Mouse (Mus musculus) gastrocnemius, adult 2 months (tissue): ENCODE data around the gene Mgst3. TPM values are rescaled to one million over a fixed set of nuclear protein-coding genes. Genes with fewer than 3 reads are reported as not detected.
A peak's percentile ranks its signal among the peaks of the same experiment; 100 is the strongest.
"Not testable (repeated sequence)": the region's sequence is repeated elsewhere in the genome, so short reads cannot be mapped to it uniquely, and the experiment has no call there.

Source experiments
- DNase-seq: peaks from one replicate; pipeline ENCODE4 v3.0.0; 2022
- H3K27ac ChIP-seq: fragments of 200-600 bp; 2 replicates; pipeline ENCODE4 v1.8.1; 2022; ENCODE audit warnings: mild to moderate bottlenecking
- H3K4me3 ChIP-seq: fragments of 200-600 bp; 2 replicates; pipeline ENCODE4 v1.8.1; 2022; ENCODE audit warnings: mild to moderate bottlenecking, moderate library complexity
- CTCF ChIP-seq: fragments of 200-600 bp; IDR thresholded peaks from 2 replicates; pipeline ENCODE4 v1.8.1; 2022; ENCODE audit warnings: antibody characterized with exemption, mild to moderate bottlenecking, moderate library complexity
- intact Hi-C: fragments of 180-260 bp; cut with DNase I; formaldehyde crosslinking; loops from one replicate; pipeline ENCODE4 v1.15.1; 2025
- total RNA-seq, 2 experiments: library from RNA; stranded (reverse); gene quantifications; 2 replicates each; pipeline ENCODE4 v1.2.3; 2021

The Mgst3 gene
- total RNA-seq, 2 experiments from 2014 or later: 147 to 151 TPM

DNA sequence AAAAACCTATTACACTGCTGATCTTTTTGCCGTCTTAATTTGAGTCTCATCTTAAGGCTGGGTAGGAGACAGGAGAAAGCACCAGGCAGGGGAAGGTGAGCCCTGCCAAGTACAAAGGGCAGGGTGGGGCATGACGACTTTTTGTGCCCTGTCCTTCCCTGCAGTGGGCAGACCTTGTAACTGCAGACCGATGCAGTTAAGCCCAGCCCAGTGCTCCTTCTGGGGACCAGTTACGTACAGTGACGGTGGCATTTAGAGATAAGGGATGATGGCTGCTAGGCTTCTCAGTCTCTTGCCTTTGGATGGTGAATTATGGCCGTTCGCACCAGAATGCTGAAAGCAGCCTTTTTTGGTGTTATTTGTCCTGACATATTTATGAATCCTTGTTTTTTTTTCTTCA is 25.1 kb downstream of the Mgst3 start:
- TF ChIP-seq CTCF: no peak
- no peak for DNase-seq
- intact Hi-C loops: no loop called here
- H3K4me3 ChIP-seq: no peak overlapping the region
- no peak overlapping the region for H3K27ac ChIP-seq

DNA sequence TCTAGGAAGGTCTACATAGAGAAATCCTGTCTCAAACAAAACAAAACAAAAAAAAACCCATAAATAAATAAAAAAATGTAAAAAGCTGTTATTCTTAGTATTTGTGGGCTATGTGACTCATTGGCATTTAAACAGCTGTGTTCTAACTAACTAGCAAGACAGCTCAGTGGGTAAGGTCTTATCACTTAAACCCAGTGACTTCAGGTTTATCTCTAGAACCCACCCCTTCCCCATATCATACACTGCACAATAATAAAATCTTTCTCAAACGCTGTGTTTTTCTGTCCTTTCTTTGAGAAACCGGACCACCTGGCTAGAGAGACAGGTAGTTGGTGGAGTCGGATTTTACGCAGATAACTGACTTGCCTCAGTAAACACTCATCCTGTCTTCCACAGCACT is 25.6 kb downstream of the Mgst3 start:
- Histone ChIP-seq H3K4me3 (no peak overlapping the region), H3K27ac (no peak overlapping the region)
- intact Hi-C loops: no loop called here
- no peak for DNase-seq
- TF ChIP-seq CTCF: no peak

DNA sequence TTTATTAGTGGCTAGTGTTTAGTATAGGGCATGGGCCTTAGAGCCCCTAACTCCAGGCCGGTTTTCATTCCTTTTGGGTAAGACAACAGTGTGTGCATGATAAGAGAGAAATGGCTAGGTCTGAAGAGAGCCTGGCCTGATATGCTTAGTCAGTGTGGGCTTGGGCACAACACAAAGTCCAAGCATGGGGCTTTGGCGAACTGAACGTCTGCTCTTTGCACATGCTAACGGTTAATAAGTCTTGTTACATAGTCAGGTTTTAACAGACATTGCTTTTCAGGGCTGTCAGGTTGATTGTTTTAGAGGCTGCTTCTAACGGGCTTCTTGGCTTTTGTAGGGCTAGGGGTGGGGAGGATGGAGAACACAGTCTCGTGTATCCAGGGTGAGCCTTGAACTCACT is 27.0 kb downstream of the Mgst3 start:
- Histone ChIP-seq H3K27ac (no peak overlapping the region; the same call in 1 of the 2 replicates), H3K4me3 (no peak overlapping the region)
- intact Hi-C loops: no loop called here
- no peak for TF ChIP-seq CTCF
- DNase-seq: no peak

DNA sequence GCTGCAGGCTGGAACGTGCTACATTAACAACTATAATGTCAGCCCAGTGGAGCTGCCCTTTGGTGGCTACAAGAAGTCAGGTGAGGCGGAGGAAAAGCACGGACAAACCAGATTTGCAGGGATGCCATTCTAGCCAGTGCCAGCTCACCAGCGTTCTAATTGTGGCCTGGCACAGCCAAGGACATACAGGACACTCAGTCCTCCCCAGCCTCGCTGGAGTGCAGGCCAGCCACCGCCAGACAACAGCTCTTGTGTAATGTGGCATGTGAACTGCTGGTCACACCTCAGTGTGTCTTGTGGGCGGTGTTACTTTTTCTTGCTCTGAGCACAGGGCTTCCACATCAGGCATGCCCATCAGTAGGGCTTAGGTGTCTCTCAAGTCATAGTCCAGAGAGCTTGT is 27.8 kb downstream of the Mgst3 start:
- intact Hi-C loops: no loop called here

DNA sequence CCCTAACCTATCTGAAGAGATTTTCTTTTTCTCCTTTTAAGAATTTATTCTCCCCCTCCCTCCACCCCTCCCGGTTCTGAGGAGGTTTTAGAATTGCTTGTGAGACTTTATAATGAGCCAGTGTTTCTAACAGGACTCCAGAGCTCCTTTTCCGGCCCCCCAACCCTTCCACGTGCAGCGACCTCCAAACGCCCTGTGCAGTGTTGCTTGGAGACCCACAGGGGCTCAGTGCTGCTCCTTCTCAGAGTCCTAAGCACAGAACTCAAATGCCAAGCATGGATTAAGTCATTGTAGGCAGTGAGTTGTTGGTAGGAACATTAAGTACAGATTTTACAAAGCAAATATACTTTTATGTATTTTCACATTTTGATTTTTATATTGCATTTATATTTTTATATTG is 30.3 kb downstream of the Mgst3 start:
- Histone ChIP-seq H3K4me3 (no peak overlapping the region), H3K27ac (no peak overlapping the region)
- DNase-seq: no peak
- no peak for TF ChIP-seq CTCF
- intact Hi-C loops: no loop called here

More for the DNA sequence above, 27.8 kb downstream of the Mgst3 start:
- H3K27ac ChIP-seq: peak overlapping the region; percentile 53
- no peak overlapping the region for H3K4me3 ChIP-seq
- DNase-seq: peak; percentile 66
- TF ChIP-seq CTCF: no peak

DNA sequence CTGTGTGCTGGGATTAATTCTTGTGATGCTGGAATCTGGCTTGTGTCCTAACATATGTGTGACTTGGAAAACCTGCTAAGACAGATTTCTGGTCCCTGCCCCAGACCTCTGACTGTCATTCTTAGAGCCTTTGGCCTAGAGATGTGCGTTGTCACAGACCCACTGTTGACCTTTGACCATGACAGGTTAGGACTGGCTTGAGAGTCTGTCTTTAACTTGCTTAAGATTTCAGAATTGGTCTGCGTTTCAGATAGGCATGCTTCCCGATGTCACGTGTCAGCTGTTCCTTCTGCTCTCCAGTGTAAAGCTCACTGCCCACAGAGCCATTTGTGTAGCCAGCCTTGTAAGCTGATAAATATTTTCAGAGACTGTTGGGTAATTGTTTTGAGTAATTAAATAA is 30.8 kb downstream of the Mgst3 start:
- intact Hi-C loops: no loop called here
- no peak for TF ChIP-seq CTCF
- DNase-seq: no peak
- no peak overlapping the region for H3K4me3 ChIP-seq
- H3K27ac ChIP-seq: no peak overlapping the region

DNA sequence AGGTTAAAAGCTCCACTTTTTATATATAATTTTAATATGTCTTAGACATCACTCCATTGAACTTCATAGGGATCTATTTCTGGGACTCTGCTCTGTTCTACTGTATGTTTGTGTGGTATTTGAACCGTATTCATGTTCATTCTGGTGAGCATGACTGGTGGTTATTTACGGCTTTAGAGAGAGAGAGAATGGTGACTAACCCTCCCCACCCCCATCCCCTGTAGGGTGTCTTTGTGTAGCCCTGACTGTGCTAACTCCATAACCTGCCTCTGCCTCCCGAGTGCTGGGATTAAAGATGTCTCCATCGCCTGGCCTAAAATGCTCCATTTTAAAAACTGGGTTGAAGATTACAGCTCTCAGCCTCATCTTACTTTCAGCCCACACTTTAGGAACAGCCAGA is 33.4 kb downstream of the Mgst3 start:
- no peak for TF ChIP-seq CTCF
- Histone ChIP-seq H3K4me3 (no peak overlapping the region), H3K27ac (no peak overlapping the region)
- DNase-seq: no peak
- intact Hi-C loops: no loop called here

DNA sequence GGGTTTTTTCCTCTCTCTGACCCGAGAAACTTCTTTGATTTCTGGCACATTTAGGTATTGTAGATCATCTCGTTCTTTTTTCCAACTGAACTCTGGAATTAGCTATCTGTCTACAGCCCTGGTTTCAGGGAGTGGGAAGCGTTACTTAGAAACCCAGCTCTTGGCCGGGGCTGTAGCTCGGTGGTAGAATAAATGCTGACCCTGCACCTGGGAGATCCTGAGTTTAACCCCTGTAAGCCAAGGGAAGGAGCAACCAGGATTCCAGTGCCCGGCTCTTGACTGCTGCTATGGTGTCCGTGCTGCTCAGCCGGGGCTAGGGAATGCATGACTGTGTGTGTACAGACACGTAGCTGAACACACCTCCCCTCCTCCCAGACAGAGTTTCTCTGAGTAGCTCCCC is 34.9 kb downstream of the Mgst3 start:
- no peak overlapping the region for H3K4me3 ChIP-seq
- H3K27ac ChIP-seq: no peak overlapping the region
- intact Hi-C loops: no loop called here
- no peak for TF ChIP-seq CTCF
- no peak for DNase-seq

DNA sequence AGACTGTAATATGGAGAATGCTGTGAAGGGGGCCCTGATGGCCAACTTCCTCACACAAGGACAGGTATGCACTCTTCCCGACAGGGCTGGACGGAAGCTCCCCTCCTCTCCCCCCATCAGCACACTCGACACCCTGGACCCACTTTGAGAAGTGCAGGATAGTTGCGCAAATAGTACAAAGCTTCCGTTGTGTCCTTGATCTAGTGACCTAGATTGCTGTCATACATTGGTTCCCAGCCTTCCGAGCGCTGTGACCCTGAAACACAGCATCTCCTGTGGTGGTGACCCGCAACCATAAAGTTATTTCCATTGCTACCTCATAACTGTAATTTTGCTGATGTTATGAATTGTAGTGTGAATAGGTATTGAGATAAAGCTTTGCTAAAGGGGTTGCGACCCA is 36.3 kb downstream of the Mgst3 start:
- H3K4me3 ChIP-seq: no peak overlapping the region
- no peak for DNase-seq
- H3K27ac ChIP-seq: no peak overlapping the region
- intact Hi-C loops: no loop called here
- TF ChIP-seq CTCF: no peak

DNA sequence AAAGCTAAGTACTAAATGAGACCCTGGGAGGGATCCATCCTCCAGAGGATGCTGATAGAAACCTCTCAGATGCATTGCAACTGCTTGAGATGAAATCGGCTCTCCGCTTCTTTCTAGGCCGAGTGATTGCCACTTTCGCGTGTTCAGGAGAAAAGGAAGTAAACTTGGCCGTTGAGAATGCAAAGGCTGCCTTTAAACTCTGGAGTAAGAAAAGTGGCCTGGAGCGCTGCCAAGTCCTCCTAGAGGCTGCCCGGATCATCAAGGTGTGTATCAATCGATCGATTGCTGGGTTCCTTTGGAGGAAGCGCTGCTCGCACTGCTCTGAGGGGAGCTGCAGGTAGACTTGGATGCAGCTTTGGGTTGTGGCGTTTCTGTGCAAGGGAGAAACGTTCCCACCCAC is 41.2 kb downstream of the Mgst3 start:
- intact Hi-C loops: no loop called here
- no peak for DNase-seq
- Histone ChIP-seq H3K27ac (no peak overlapping the region), H3K4me3 (no peak overlapping the region)
- TF ChIP-seq CTCF: no peak

DNA sequence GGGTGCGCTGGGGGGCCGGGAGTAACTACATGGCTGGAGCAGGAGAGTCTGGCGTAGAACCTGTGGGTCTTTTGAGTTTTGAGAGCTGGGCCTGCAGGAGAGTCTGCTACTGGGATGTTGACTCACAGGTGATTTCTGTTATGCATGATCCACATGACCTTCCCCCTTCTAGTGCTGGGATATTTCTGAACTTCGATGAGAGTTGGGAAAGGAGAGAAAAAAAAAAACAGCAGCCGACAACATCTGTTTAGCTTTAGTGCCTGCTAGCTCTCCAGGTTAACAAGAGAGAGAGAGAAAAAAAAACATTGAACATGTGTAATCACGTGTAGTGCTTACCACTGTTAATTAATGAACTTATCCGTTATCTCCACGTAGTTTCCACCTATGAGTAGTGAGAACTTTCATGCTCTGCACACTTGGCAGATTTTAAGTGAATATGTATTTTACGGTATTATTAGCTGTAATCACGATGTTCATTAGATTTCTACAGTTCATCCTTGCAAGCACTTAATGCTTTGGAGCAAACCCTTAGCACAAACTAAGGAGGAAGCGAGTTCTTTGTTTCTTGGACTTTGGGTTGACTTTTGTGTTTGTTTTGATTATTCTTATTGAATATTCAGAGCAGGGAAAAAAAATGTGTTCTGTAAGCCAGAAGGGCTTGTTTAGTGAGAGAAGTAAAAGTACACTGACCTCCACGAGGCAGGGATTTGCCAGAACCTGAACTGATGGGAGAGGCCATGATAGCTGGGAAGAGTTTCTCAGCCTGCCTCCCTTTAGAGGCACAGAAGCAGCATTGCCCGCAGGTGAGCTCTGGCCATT is 42.8 kb downstream of the Mgst3 start:
- DNase-seq: no peak
- intact Hi-C loops: no loop called here
- H3K4me3 ChIP-seq: peak overlapping the region; percentile 82
- H3K27ac ChIP-seq: peak overlapping the region; percentile 90
- TF ChIP-seq CTCF: no peak

DNA sequence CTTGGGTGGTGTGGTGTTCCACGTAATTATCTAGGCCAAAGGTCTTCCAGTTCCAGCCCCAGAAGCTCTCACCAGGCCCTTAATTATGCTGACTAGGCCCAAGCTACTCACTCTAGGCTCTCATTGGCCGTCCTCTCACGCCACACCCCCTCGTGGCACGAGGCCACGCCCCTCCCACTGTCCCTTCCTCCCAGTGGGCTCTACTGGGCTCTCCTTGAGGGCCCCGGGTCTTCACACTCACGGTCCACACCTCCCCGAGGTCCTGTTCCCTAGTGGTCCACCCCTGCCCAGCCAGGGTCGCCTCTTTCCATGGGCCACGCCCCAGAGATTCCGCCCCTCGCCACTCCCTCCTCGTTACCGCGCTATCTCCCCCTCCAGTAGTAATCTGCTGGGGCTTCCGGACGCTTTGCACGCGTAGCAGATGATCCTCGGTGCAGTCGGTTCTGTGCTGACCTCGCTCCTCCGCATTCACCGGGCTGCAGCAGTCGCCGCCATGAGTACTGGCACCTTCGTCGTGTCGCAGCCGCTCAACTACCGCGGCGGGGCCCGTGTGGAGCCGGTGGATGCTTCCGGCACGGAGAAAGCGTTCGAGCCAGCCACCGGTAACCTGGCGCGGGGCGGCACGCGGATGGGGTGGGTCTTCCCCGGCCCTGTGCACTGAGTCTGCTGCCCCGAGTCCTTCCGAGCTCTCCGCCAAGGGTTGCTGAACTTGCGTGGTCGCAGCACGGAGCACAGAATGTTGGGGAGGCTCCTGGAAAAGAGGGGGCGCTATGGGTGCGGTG is 43.6 kb downstream of the Mgst3 start, which contains the start of gene Aldh9a1:
Aldh9a1 (plus strand) TSS at position 177 of the 782 bp plus-strand sequence.
- TF ChIP-seq CTCF: no peak
- DNase-seq: peak; percentile 91
- Histone ChIP-seq H3K4me3 (peak within 1 kb of the TSS; percentile 82), H3K27ac (peak within 1 kb of the TSS; percentile 90)
- intact Hi-C loops: no loop called here

DNA sequence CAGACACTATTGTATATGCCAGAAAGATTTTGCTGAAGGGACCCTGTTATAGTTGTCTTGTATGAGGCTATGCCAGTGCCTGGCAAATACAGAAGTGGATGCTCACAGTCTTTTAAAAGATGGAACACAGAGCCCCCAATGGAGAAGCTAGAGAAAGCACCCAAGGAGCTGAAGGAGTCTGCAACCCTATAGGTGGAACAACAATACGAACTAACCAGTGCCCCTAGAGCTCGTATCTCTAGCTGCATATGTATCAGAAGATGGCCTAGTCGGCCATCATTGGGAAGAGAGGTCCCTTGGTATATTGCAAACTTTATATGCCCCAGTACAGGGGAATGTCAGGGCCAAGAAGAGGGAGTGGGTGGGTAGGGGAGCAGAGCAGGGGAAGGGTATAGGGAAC is 44.4 kb downstream of the Mgst3 start:
- intact Hi-C loops, DNase-seq: not testable (repeated sequence)
- H3K4me3 ChIP-seq: peak overlapping the region; percentile 82
- peak overlapping the region; percentile 90 for H3K27ac ChIP-seq

DNA sequence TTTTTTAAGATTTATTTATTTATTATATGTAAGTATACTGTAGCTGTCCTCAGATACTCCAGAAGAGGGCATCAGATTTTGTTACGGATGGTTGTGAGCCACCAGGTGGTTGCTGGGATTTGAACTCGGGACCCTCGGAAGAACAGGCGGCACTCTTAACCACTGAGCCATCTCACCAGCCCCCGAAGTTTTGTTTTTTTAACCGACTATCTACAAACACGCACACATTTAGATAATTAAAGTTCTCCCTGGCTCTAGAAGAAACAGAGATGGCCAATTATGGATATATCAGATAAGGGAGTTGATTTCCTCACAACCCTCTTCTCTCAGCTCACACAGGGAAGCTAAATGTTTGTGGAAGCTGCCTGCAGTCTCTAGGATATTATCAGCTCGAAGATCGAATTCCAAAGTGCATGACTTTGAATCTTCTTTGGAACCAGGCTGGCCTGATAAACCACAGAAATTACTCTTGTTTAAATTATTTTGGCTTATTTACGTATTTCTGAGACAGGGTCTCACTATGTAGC is 47.6 kb downstream of the Mgst3 start:
- intact Hi-C loops, DNase-seq, H3K4me3 ChIP-seq: not testable (repeated sequence)

More for the DNA sequence above, 47.6 kb downstream of the Mgst3 start:
- not testable (repeated sequence) for H3K27ac ChIP-seq
